Mouse (Mus musculus) embryonic facial prominence, embryonic 10.5 days (tissue): ENCODE measurements around the gene Mast4. TPM values are rescaled to one million over a fixed set of nuclear protein-coding genes. Genes with fewer than 3 reads are reported as not detected.

Experiments
- DNase-seq: peaks from one replicate; pipeline ENCODE4 v3.0.0-alpha.2; 2017; ENCODE audit warnings: low spot score
- H3K27ac ChIP-seq: fragments of 300-500 bp; sonication (generic); replicated peaks from 2 replicates; pipeline ENCODE4 v1.5.1; 2016; ENCODE audit warnings: mild to moderate bottlenecking
- H3K27me3 ChIP-seq: fragments of 300-500 bp; sonication (generic); replicated peaks from 2 replicates; pipeline ENCODE4 v1.6.1; 2016; ENCODE audit warnings: low read depth, mild to moderate bottlenecking; ENCODE audit not compliant: poor library complexity, severe bottlenecking
- H3K36me3 ChIP-seq: fragments of 300-500 bp; sonication (generic); replicated peaks from 2 replicates; pipeline ENCODE4 v1.6.1; 2016; ENCODE audit warnings: mild to moderate bottlenecking, moderate library complexity
- H3K4me1 ChIP-seq: fragments of 300-500 bp; sonication (generic); 2 replicates; pipeline ENCODE4 v1.6.1; 2016
- H3K4me3 ChIP-seq: fragments of 300-500 bp; sonication (generic); 2 replicates; pipeline ENCODE4 v1.5.1; 2016; ENCODE audit warnings: mild to moderate bottlenecking, moderate library complexity
- H3K9me3 ChIP-seq: fragments of 300-500 bp; sonication (generic); 2 replicates; pipeline ENCODE4 v1.6.1; 2016; ENCODE audit warnings: mild to moderate bottlenecking
- WGBS: fragments of 180-500 bp; shearing (Covaris S2); methylation state at CpG from one replicate; pipeline ENCODE4 v1.1.7; 2016; 5-methylcytosine and 5-hydroxymethylcytosine counted together
- polyA plus RNA-seq: library from polyadenylated mRNA; unstranded; fragments of >200 nt; fragmentation: Nextera tagmentation; extraction: Ambion mirVana; gene quantifications from 2 replicates; pipeline ENCODE4 v1.2.1, GENCODE M21; 2016

The Mast4 gene
- polyA plus RNA-seq, 1 experiment from 2014 or later: 23.0 TPM

- no peaks in the 10 kb centered on the region for H3K27me3 ChIP-seq
- H3K4me1 ChIP-seq: peaks cover 14% of the 10 kb centered on the region
- no peaks in the 10 kb centered on the region for H3K9me3 ChIP-seq
- 54% methylated on average over 19 of the region's 19 CpGs for WGBS
- no peak overlapping the region for H3K27ac ChIP-seq
- peak overlapping the region; percentile 53 for H3K4me3 ChIP-seq
- DNase-seq: no peak
- H3K36me3 ChIP-seq: no peaks in the 10 kb centered on the region
Observed at GRCm38 (mm10) chr13:102958273-102959270, 375.7 kb downstream of the Mast4 start.

GRCm38 (mm10) chr13:102957508-102958272 is 376.6 kb downstream of the Mast4 start:
- peak overlapping the region; percentile 53 for H3K4me3 ChIP-seq
- H3K27ac ChIP-seq: no peak overlapping the region
- DNase-seq: peak; percentile 38
- peaks cover 14% of the 10 kb centered on the region for H3K4me1 ChIP-seq
- no peaks in the 10 kb centered on the region for H3K36me3 ChIP-seq
- no peaks in the 10 kb centered on the region for H3K9me3 ChIP-seq
- 5% methylated on average over 15 of the region's 15 CpGs for WGBS
- no peaks in the 10 kb centered on the region for H3K27me3 ChIP-seq

GRCm38 (mm10) chr13:102955506-102955905 is 378.8 kb downstream of the Mast4 start:
- 89% methylated on average over 2 of the region's 2 CpGs for WGBS
- no peaks in the 10 kb centered on the region for H3K36me3 ChIP-seq
- no peaks in the 10 kb centered on the region for H3K9me3 ChIP-seq
- H3K27ac ChIP-seq: no peak overlapping the region
- no peak overlapping the region for H3K4me3 ChIP-seq
- peaks cover 14% of the 10 kb centered on the region for H3K4me1 ChIP-seq
- no peak for DNase-seq
- H3K27me3 ChIP-seq: no peaks in the 10 kb centered on the region

DNA sequence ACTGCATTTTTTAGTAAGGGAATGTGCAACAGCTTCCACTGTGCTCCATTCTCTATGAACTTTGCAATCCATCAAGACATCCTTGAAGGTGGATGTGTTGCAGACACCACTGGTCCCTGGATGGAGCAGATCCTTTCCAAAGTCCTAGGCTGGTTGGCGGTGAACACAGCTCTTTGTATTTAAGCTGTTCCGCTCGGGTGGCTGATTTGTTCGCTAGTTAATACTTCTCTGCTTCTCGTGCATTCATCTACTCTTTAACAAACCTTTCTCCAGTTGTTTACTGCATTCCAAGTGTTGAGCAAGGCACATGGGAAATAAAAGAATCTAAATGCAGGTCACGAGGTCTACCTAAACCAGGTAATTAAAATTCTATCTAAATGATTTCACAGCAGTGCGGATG is 384.5 kb downstream of the Mast4 start:
- no peaks in the 10 kb centered on the region for H3K27me3 ChIP-seq
- H3K9me3 ChIP-seq: no peaks in the 10 kb centered on the region
- no peak overlapping the region for H3K27ac ChIP-seq
- H3K4me3 ChIP-seq: no peak overlapping the region
- no peak for DNase-seq
- H3K36me3 ChIP-seq: no peaks in the 10 kb centered on the region
- WGBS: 70% methylated on average over 7 of the region's 7 CpGs
- H3K4me1 ChIP-seq: 0 out of 2 replicates have a peak, but pooled peaks cover 6% of the 10 kb centered on the region

DNA sequence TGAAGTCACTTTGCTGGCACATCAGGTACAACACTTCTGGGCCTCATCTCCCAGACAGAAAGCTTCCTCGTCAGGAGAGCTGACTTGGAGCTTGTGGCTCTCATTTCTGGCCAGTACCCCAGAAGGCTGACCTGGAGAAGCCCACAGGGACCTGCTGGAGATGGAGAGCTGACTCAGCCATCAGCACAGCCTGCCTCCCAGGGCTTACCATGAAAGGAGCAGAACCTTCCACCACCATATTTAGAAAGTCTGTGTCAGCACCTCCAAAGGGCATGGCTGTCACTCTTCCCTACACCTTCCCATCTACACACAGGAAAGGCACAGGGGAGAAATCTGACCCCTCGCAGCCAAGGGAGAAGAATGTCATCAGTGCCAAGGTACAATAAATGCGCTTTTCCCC is 385.3 kb downstream of the Mast4 start:
- WGBS: 81% methylated on average over 3 of the region's 3 CpGs
- H3K9me3 ChIP-seq: no peaks in the 10 kb centered on the region
- DNase-seq: no peak
- 0 out of 2 replicates have a peak, but pooled peaks cover 6% of the 10 kb centered on the region for H3K4me1 ChIP-seq
- no peak overlapping the region for H3K4me3 ChIP-seq
- no peak overlapping the region for H3K27ac ChIP-seq
- no peaks in the 10 kb centered on the region for H3K36me3 ChIP-seq
- no peaks in the 10 kb centered on the region for H3K27me3 ChIP-seq

DNA sequence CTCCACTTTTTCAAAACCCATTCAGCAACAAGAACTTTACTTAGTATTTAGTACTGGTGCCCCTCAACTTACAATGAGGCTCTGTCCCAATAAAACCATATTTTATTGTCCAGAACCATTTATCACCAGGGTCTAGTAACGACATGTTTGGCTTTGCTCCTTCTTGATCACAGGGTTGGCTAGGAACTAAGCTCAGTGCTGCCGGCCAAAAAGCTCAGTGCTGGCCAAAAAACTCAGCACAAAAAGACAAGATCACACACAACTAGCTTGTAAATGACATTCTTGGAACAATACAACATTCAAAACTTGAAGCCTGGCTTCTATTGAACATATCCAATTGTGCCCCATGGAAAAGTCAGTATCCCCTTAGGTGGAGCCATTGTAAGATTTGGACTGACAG is 386.8 kb downstream of the Mast4 start:
- H3K4me3 ChIP-seq: no peak overlapping the region
- WGBS: 85% methylated on average over 2 of the region's 2 CpGs

GRCm38 (mm10) chr13:102946024-102946821 is 388.1 kb downstream of the Mast4 start:
- DNase-seq: no peak
- no peak overlapping the region for H3K27ac ChIP-seq
- no peaks in the 10 kb centered on the region for H3K9me3 ChIP-seq
- H3K4me3 ChIP-seq: no peak overlapping the region
- no peaks in the 10 kb centered on the region for H3K27me3 ChIP-seq
- no peaks in the 10 kb centered on the region for H3K36me3 ChIP-seq
- 84% methylated on average over 13 of the region's 13 CpGs for WGBS
- H3K4me1 ChIP-seq: 0 out of 2 replicates have a peak, but pooled peaks cover 6% of the 10 kb centered on the region

More for the DNA sequence above, 386.8 kb downstream of the Mast4 start:
- Histone ChIP-seq H3K27me3 (no peaks in the 10 kb centered on the region), H3K36me3 (no peaks in the 10 kb centered on the region), H3K4me1 (0 out of 2 replicates have a peak, but pooled peaks cover 6% of the 10 kb centered on the region), H3K27ac (no peak overlapping the region), H3K9me3 (no peaks in the 10 kb centered on the region)
- DNase-seq: no peak

GRCm38 (mm10) chr13:102945450-102945849 is 388.8 kb downstream of the Mast4 start:
- WGBS: 92% methylated on average over 7 of the region's 7 CpGs
- H3K36me3 ChIP-seq: no peaks in the 10 kb centered on the region
- 0 out of 2 replicates have a peak, but pooled peaks cover 6% of the 10 kb centered on the region for H3K4me1 ChIP-seq
- no peaks in the 10 kb centered on the region for H3K27me3 ChIP-seq
- H3K9me3 ChIP-seq: no peaks in the 10 kb centered on the region
- no peak overlapping the region for H3K4me3 ChIP-seq
- H3K27ac ChIP-seq: no peak overlapping the region
- DNase-seq: no peak

DNA sequence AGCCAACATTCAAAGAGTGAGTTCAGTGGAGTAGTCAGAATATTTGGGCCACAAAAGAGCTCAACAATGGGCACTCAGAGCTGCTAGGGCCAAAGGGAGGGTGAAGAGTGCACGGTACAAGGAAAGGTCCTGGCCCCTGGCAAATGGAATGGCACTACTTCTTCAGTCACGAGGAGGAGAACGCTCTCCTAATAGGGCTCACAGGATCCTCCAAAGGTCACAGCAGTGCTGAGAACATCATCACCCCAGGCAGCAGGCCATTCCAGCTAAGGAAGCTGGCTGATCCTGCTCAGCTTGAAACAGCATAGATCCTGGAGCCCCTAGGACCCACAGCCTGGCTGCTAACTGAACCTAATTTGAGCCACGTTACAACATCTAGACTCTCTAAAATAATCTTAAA is 389.8 kb downstream of the Mast4 start:
- DNase-seq: no peak
- no peaks in the 10 kb centered on the region for H3K9me3 ChIP-seq
- H3K27me3 ChIP-seq: no peaks in the 10 kb centered on the region
- H3K36me3 ChIP-seq: no peaks in the 10 kb centered on the region
- H3K4me1 ChIP-seq: no peaks in the 10 kb centered on the region
- H3K27ac ChIP-seq: no peak overlapping the region
- WGBS: 52% methylated on average over 4 of the region's 4 CpGs
- no peak overlapping the region for H3K4me3 ChIP-seq

GRCm38 (mm10) chr13:102942557-102942956 is 391.7 kb downstream of the Mast4 start:
- Histone ChIP-seq H3K36me3 (no peaks in the 10 kb centered on the region), H3K9me3 (no peaks in the 10 kb centered on the region), H3K27me3 (no peaks in the 10 kb centered on the region), H3K4me3 (no peak overlapping the region), H3K27ac (no peak overlapping the region), H3K4me1 (no peaks in the 10 kb centered on the region)
- WGBS: 79% methylated on average over 2 of the region's 2 CpGs
- DNase-seq: no peak

- H3K4me3 ChIP-seq: no peak overlapping the region
- no peaks in the 10 kb centered on the region for H3K4me1 ChIP-seq
- H3K9me3 ChIP-seq: no peaks in the 10 kb centered on the region
- WGBS: 88% methylated on average over 6 of the region's 6 CpGs
- no peak overlapping the region for H3K27ac ChIP-seq
- DNase-seq: no peak
- no peaks in the 10 kb centered on the region for H3K36me3 ChIP-seq
- H3K27me3 ChIP-seq: no peaks in the 10 kb centered on the region
Observed at GRCm38 (mm10) chr13:102940476-102940875, 393.8 kb downstream of the Mast4 start.

- H3K9me3 ChIP-seq: no peaks in the 10 kb centered on the region
- no peak overlapping the region for H3K27ac ChIP-seq
- DNase-seq: no peak
- no peaks in the 10 kb centered on the region for H3K27me3 ChIP-seq
- no peaks in the 10 kb centered on the region for H3K36me3 ChIP-seq
- H3K4me1 ChIP-seq: no peaks in the 10 kb centered on the region
- WGBS: 92% methylated on average over 2 of the region's 2 CpGs
- H3K4me3 ChIP-seq: no peak overlapping the region
Observed at GRCm38 (mm10) chr13:102936233-102936632, 398.1 kb downstream of the Mast4 start.
